Mouse (Mus musculus): ENCODE measurements at regions not wholly inside any gene's neighbourhood (a gene's known extent, or its start where the extent isn't known, plus 50 kb on each side); places are given as distances from the start of the nearest gene placed in this dataset.

GRCm38 (mm10) chr6:31178201-31178880 lies 219.5 kb upstream of the Klf14 start:
- intact Hi-C loops (cut with DNase I), result no loop called here
- DNase-seq, result no peak

DNA sequence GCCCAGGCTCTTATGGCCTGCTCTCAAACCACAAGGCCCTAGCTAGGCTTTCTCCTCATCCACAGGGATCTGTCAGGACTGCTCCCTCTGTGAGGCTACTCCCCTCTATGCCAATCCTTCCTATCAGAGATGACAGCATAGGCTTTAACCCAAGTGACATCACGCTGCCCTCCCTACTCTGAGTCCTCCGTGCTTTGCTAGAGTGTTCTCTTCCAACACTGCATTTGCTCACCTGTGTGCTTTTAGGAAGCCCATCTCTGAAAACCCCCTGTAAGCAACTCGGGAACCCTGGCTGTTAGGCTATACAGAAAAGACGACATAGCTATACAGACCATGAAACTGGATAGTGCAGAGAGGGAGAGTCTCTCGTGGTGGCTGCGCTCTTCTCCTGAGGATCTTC lies 216.3 kb upstream of the Mkln1 start:
- no peak for DNase-seq

DNA sequence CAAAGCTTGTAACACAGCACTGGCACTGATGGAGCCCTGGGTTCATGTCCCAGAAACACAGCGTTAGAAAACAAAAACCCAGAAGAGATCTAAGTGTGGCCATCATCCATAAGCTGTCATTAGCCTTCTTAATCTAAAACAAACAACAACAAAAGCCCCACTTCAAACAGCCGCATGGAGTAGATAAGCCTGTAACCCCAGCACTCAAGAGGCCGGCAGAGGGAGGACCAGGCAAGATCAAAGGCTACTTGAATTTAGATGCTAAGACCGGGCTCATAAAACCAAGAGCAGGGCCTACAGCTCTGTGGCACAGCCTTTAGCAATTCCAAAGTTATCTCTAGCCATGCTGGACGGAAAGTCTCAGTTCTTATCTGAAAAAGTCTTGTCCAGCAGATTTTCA lies 215.4 kb upstream of the Mkln1 start:
- no peak for DNase-seq
- intact Hi-C loops (cut with DNase I), result no loop called here

More for the DNA sequence above, 216.3 kb upstream of the Mkln1 start:
- intact Hi-C loops (cut with DNase I), result no loop called here

DNA sequence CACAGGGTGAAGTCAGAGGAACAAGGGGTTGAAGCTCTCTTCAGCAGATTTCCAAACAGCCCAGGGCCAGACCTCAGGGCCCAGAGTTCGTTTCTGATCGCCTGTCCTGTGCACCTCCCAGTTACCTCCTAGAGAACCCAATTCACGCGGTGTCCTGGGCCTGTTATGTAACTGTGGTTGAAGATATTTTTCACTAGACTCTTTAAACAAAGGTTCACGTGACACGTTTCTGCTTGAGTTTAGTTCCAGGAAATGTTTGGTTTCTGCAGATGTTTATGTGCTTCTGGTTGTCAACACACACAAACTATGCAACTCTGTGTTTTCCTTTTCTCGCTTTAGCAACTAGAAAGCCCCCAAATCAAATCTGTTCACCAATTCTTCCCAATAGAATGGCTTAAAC lies 214.0 kb upstream of the Mkln1 start:
- no peak for DNase-seq
- intact Hi-C loops (cut with DNase I), result no loop called here

DNA sequence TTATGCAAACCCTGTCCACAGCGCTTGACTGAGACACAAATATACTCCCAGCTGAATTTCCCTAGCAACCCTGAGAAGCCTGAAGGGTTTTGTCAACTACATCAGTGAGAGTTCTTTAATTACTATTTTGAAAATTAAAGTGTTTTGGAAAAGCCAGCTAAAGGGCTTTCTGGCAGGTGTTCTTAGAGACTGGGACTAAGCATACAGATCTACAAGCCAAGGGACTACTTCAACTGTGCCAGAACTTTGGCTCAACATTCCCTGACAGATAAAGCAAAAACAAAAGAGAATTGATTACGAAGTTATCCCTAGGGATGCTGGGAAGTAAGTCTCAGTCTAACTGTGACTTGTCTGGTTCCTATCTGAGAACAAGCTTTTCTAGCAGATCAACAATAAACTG lies 213.4 kb upstream of the Mkln1 start:
- intact Hi-C loops (cut with DNase I), result loop anchor here (5.0 kb wide), 1 partner anchor 267 kb away; no protein-coding TSS in a partner anchor
- DNase-seq, result no peak

DNA sequence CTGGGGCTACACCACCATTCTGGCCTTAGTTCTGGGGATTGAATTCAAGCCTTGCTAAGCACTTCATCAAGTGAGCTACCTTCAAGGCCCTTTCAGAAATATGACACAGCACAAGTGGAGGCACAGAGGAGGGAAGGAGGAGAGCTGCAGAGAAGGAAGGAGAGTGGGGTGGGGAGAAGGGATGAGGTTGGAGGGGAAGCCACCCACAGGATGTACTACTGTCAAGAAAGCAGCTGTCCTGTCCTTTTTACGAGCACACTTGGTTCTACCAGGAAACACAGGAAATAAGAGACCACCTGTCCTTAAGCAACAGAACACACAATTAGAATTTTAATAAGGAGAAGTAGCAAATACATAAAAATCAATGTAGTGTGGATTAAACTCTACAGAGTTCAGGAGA lies 210.5 kb upstream of the Mkln1 start:
- DNase-seq, result no peak
- intact Hi-C loops (cut with DNase I), result loop anchor here (5.0 kb wide), 1 partner anchor 264 kb away; no protein-coding TSS in a partner anchor

- peak in 1 of 2 experiments; percentile 45 for DNase-seq
- intact Hi-C loops (cut with DNase I), result loop anchor here (5.0 kb wide), 1 partner anchor 263 kb away; no protein-coding TSS in a partner anchor
Measured at GRCm38 (mm10) chr6:31189060-31189459, 209.5 kb upstream of the Mkln1 start.

DNA sequence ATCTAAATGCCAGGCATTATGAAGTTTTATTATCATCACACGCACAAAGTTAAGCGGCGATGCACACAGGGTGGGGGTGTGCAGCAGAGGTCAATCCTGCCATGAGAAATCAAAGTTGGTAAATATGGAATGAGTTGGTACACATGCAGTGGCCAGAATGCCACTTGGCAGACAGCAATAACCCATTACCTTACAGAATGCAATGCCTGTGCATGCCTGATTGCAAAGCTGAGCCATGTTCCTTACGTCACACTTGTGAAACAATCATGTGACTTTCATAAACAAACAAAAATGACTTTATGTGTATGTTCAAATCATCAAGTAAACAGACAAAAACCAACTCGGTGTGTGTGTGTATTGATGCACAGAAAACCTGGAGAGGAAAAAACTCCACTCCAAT lies 208.5 kb upstream of the Mkln1 start:
- intact Hi-C loops (cut with DNase I), result loop anchor here (5.0 kb wide), 1 partner anchor 207 kb away; the partner anchor contains the start of gene Mkln1

GRCm38 (mm10) chr6:31190628-31191373 lies 207.7 kb upstream of the Mkln1 start:
- intact Hi-C loops (cut with DNase I), result loop anchor here (5.0 kb wide), 1 partner anchor 206 kb away; the partner anchor contains the start of gene Mkln1
- no peak for DNase-seq

More for the DNA sequence above, 208.5 kb upstream of the Mkln1 start:
- no peak for DNase-seq

DNA sequence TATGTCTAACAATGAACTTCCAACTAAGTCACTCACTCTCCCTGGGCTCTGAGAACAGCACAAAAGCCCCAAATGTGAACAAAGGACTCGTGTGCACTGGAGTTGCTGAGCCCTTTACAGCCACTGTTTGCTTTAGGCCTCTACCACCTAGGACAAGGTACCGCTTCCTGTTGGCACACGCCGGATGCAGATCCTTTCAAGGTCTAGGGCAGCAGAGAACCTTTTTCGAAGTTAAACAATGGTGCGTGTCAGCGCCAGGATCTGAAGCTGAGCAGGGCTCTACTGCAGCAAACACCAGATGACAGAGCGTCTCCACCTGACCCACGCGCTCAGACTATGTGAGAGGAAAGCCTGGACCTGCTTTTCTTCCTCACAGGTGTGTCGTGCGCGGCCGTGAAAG lies 207.0 kb upstream of the Mkln1 start:
- intact Hi-C loops (cut with DNase I), result loop anchor here (5.0 kb wide), 1 partner anchor 206 kb away; the partner anchor contains the start of gene Mkln1
- DNase-seq, result no peak

GRCm38 (mm10) chr6:31192197-31192596 lies 206.3 kb upstream of the Mkln1 start:
- DNase-seq, result no peak
- intact Hi-C loops (cut with DNase I), result loop anchor here (5.0 kb wide), 1 partner anchor 205 kb away; the partner anchor contains the start of gene Mkln1

- no peak for DNase-seq
- intact Hi-C loops (cut with DNase I), result loop anchor here (5.0 kb wide), 1 partner anchor 204 kb away; the partner anchor contains the start of gene Mkln1
Measured at GRCm38 (mm10) chr6:31193202-31193601, 205.3 kb upstream of the Mkln1 start.

- peak in 1 of 2 experiments; percentile 30 for DNase-seq
- intact Hi-C loops (cut with DNase I), result no loop called here
Measured at GRCm38 (mm10) chr6:31197631-31198338, 200.8 kb upstream of the Mkln1 start.

DNA sequence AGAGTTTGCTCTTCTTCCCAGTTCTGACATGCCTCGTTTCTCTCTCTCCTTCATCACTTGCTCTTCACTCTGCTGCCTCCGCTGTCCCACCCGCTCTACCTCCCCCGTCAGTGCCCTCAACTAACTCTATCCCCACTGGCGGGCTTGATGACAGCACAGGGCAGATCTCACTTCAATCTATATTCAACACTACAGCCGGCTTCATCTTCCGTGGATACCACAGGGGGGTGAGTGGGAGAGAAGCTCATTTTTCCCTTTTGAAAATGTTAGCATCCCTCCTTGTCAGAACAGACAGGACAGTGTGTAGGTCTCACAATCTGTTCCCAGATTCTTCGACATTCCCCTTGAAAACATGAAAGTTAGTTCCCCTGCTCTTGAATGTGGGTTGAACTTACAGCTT lies 200.2 kb upstream of the Mkln1 start:
- DNase-seq, result no peak
- intact Hi-C loops (cut with DNase I), result no loop called here

DNA sequence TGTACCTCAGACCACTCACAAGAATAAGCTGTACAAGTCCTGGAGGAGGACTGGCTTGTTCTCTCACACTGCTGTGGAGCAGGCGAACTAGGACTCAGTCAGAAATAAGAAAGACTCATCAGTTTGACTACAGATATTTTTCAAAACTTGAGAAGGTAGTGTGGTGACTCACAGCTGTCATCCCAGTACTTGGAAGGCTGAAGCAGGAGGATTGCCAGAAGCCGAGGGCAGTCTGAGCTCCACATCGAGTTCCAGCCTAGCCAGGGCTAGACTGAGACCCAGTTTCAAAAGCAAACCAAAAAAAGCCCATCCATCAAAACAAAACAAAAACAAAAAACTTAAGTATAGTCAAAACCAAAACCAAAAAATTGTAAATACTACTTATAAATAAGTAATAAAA lies 197.8 kb upstream of the Mkln1 start:
- no peak for DNase-seq
- intact Hi-C loops (cut with DNase I), result no loop called here

- intact Hi-C loops (cut with DNase I), result no loop called here
- no peak for DNase-seq
Measured at GRCm38 (mm10) chr6:31201375-31201972, 197.1 kb upstream of the Mkln1 start.

DNA sequence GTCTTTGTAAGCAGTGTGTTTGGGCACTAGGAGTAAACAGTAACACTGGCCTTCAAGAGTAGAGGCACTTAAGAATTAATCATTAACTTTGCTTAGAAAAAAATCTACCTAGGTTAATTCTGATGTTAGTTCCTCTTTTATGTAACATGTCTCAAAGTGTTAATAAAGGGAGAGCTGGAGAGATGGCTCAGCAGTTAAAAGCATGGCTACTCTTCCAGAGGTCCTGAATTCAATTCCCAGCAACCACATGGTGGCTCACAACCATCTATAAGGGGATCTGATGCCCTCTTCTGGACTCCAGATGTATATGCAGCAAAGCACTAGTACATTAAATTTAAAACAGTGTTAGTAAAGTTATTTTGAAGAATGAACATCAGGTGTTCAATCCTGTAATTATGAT lies 195.9 kb upstream of the Mkln1 start:
- intact Hi-C loops (cut with DNase I), result no loop called here
- no peak for DNase-seq

DNA sequence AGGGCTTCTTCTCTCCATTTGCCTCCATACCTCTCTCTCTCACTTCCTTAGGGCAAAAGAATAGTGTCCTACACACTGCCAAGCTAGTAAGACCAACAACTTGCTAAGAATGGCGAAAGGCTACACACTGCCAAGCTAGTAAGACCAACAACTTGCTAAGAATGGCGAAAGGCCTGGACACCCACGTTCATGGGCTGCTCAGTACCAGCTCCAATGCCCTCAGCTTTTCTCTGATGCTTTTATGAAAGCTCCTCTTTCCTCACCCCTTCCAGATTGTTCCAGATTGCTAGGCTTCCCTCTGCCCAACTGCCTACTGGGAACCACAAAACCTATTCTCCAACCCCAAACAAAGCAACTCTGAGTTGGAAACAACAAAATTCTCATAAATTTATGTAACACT lies 194.1 kb upstream of the Mkln1 start:
- DNase-seq, result no peak
- intact Hi-C loops (cut with DNase I), result no loop called here

- intact Hi-C loops (cut with DNase I), result loop anchor here (5.0 kb wide), 1 partner anchor 82 kb away; no protein-coding TSS in a partner anchor
Measured at GRCm38 (mm10) chr6:31204839-31205238, 193.7 kb upstream of the Mkln1 start.

GRCm38 (mm10) chr6:31206106-31206505 lies 192.4 kb upstream of the Mkln1 start:
- intact Hi-C loops (cut with DNase I), result loop anchor here (5.0 kb wide), 1 partner anchor 81 kb away; no protein-coding TSS in a partner anchor
- DNase-seq, result no peak

More at GRCm38 (mm10) chr6:31204839-31205238, 193.7 kb upstream of the Mkln1 start:
- DNase-seq, result no peak

All from heart, postnatal 14 days (tissue).